Mouse (Mus musculus) ES-E14 (cell line): ENCODE data around the gene Stk10. TPM values are rescaled to one million over a fixed set of nuclear protein-coding genes. Genes with fewer than 3 reads are reported as not detected.

Experiments used
- DNase-seq: peaks from one replicate; pipeline ENCODE4 v3.0.0-alpha.2; 2013; ENCODE audit warnings: low read depth, low spot score
- H3K27ac ChIP-seq: 2 replicates; pipeline ENCODE4 v1.5.1; 2012; ENCODE audit warnings: low read depth, mild to moderate bottlenecking, low read length, moderate library complexity, mixed read lengths; ENCODE audit not compliant: poor library complexity, insufficient read depth, severe bottlenecking
- H3K36me3 ChIP-seq: 2 replicates; pipeline ENCODE4 v1.6.1; 2012; ENCODE audit warnings: mild to moderate bottlenecking, low read length, moderate library complexity, mixed read lengths; ENCODE audit not compliant: control insufficient read depth, poor library complexity, insufficient read depth, severe bottlenecking
- H3K4me1 ChIP-seq, 2 experiments: fragments of 150-350 bp in 1 of 2; sonication (generic) in 1 of 2; 2 replicates each; pipeline ENCODE4 v1.6.1; 2012; ENCODE audit warnings: low read length in 2 of 2, mild to moderate bottlenecking in 1 of 2, mixed read lengths in 1 of 2; ENCODE audit not compliant: control insufficient read depth in 2 of 2, insufficient read depth in 2 of 2, poor library complexity in 1 of 2
- H3K4me3 ChIP-seq, 2 experiments: fragments of 150-350 bp in 1 of 2; sonication (generic) in 1 of 2; 2 replicates each; pipeline ENCODE4 v1.5.1; 2012; ENCODE audit warnings: low read length in 2 of 2, low read depth in 1 of 2, mild to moderate bottlenecking in 1 of 2, mixed read lengths in 1 of 2; ENCODE audit not compliant: insufficient read depth in 1 of 2, poor library complexity in 1 of 2, severe bottlenecking in 1 of 2
- H3K9ac ChIP-seq: 2 replicates; pipeline ENCODE4 v1.6.1; 2012; ENCODE audit warnings: low read depth, mild to moderate bottlenecking, low read length, mixed read lengths; ENCODE audit not compliant: poor library complexity, insufficient read depth, severe bottlenecking
- H3K9me3 ChIP-seq: fragments of 150-350 bp; sonication (generic); 2 replicates; pipeline ENCODE4 v1.6.1; 2012; ENCODE audit warnings: low read depth, mild to moderate bottlenecking, low read length; ENCODE audit not compliant: control insufficient read depth, insufficient read depth
- CHD2 ChIP-seq: IDR thresholded peaks from 2 replicates; pipeline ENCODE4 v1.6.1; 2014; ENCODE audit warnings: mild to moderate bottlenecking, low read depth, low read length, inconsistent platforms
- HCFC1 ChIP-seq: IDR thresholded peaks from 2 replicates; pipeline ENCODE4 v1.6.1; 2012; ENCODE audit warnings: low read length, inconsistent platforms, borderline replicate concordance; ENCODE audit not compliant: insufficient read depth
- MAFK ChIP-seq: IDR thresholded peaks from 2 replicates; pipeline ENCODE4 v1.6.1; 2014; ENCODE audit warnings: mild to moderate bottlenecking, low read depth, low read length, inconsistent platforms; ENCODE audit not compliant: insufficient read depth
- ZC3H11A ChIP-seq: IDR thresholded peaks from 2 replicates; pipeline ENCODE4 v1.6.1; 2012; ENCODE audit warnings: low read depth, mild to moderate bottlenecking, inconsistent platforms, low read length, borderline replicate concordance
- ZNF384 ChIP-seq: IDR thresholded peaks from 2 replicates; pipeline ENCODE4 v1.6.1; 2012; ENCODE audit warnings: low read depth, low read length, inconsistent platforms
- in situ Hi-C, 2 experiments: fragments of 600-800 bp; cut with MboI; formaldehyde crosslinking; loops; one replicate each; pipeline ENCODE4 v1.15.1; 2025; ENCODE audit warnings: low sequenced_read_pairs in 2 of 2, inconsistent platforms in 1 of 2; ENCODE audit not compliant: unreplicated experiment in 2 of 2
- total RNA-seq: library from RNA; depleted of rRNA; stranded (reverse); fragments of 300-350 nt; gene quantifications from 2 replicates; pipeline ENCODE4 v1.2.3, GENCODE M21; 2012

Stk10 gene
- total RNA-seq, 1 experiment = 9.8 TPM

GRCm38 (mm10) chr11:32642899-32643886, 110.1 kb downstream of the Stk10 start:
- H3K4me3 ChIP-seq = peak overlapping the region; percentile 81 to 96
- TF ChIP-seq MAFK (no peak), CHD2 (no peak), ZNF384 (no peak), ZC3H11A (no peak), HCFC1 (no peak)
- no peak for DNase-seq
- no peaks in the 10 kb centered on the region for H3K9me3 ChIP-seq
- H3K27ac ChIP-seq = peak overlapping the region; percentile 85
- H3K4me1 ChIP-seq = 0 out of 4 replicates have a peak, but pooled peaks cover 0 to 2% of the 10 kb centered on the region in 2 experiments
- H3K36me3 ChIP-seq = no peaks in the 10 kb centered on the region
- H3K9ac ChIP-seq = peak overlapping the region; percentile 95
- in situ Hi-C loops = no loop called here

DNA sequence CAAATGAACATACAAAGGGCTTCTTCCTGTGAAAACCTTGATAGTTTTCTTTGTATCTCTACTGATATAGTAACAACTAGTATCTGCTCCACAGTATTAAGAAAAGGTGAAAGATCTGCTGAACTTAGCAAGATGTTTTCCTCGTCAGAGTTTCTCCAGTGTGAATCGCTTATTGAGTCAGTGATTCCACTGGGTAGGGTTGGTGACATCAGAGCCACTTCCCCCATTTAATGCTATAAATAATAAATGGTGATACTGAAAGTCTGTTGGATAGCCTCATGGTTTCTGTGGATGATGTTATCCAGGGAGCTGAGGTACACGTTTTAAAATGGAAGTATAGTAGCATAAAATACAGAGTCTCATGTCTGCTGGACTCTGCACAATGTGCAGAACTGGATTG, 110.9 kb downstream of the Stk10 start:
- H3K27ac ChIP-seq = no peak overlapping the region
- H3K4me1 ChIP-seq = peaks cover 0 to 3% of the 10 kb centered on the region in 2 experiments; a peak in 1 of 4 replicates
- no peaks in the 10 kb centered on the region for H3K36me3 ChIP-seq
- H3K9me3 ChIP-seq = no peaks in the 10 kb centered on the region
- DNase-seq = no peak
- in situ Hi-C loops = no loop called here
- no peak for TF ChIP-seq ZNF384
- TF ChIP-seq MAFK = no peak
- no peak for TF ChIP-seq CHD2
- TF ChIP-seq HCFC1 = no peak
- no peak for TF ChIP-seq ZC3H11A
- peak overlapping the region; percentile 81 to 96 for H3K4me3 ChIP-seq
- H3K9ac ChIP-seq = peak overlapping the region; percentile 95; the same call in 1 of the 2 replicates

- H3K36me3 ChIP-seq = no peaks in the 10 kb centered on the region
- H3K9me3 ChIP-seq = no peaks in the 10 kb centered on the region
- H3K4me3 ChIP-seq = no peak overlapping the region
- in situ Hi-C loops = no loop called here
- no peak overlapping the region for H3K9ac ChIP-seq
- TF ChIP-seq HCFC1 (no peak), MAFK (no peak), CHD2 (no peak), ZC3H11A (no peak), ZNF384 (no peak)
- H3K27ac ChIP-seq = no peak overlapping the region
- no peak for DNase-seq
- H3K4me1 ChIP-seq = peaks cover 5 to 8% of the 10 kb centered on the region in 2 experiments; a peak in 3 of 4 replicates
These were observed 114.2 kb downstream of the Stk10 start for GRCm38 (mm10) chr11:32647265-32647664.

DNA sequence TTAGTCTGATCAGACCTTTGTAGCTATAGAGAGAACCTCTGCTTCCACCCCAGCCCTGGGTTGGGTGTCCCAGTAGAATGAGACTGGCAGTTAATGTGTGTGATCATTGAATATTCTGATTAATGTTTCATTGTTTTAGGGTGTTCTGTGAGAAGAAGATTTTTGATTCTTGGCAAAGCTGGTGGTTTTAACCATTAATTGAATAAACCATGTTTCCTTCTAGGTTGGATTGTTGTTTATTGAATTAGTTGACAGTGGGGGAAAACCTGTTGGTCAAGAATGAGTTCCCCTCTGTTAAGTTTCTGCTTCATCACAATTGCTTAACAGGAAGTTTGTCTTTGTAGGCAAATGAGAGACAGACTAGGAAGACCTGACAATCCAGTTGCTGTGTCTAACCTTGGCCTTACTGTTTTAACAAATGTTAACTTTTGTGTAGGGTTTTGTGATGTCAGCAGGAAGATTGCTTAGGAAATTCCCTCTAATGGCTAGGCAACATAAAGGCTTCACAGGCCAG, 117.2 kb downstream of the Stk10 start:
- in situ Hi-C loops = no loop called here
- Histone ChIP-seq H3K4me3 (no peak overlapping the region), H3K4me1 (peaks cover 5 to 8% of the 10 kb centered on the region in 2 experiments; a peak in 3 of 4 replicates), H3K9me3 (no peaks in the 10 kb centered on the region), H3K9ac (no peak overlapping the region), H3K27ac (no peak overlapping the region), H3K36me3 (no peaks in the 10 kb centered on the region)
- TF ChIP-seq ZC3H11A = no peak
- TF ChIP-seq HCFC1 = no peak
- TF ChIP-seq ZNF384 = no peak
- TF ChIP-seq MAFK = no peak
- no peak for TF ChIP-seq CHD2
- no peak for DNase-seq
